Mouse (Mus musculus) retina, postnatal 1 day (tissue): ENCODE results near the gene Gas2l2.

ENCODE experiments used
- DNase-seq: peaks from one replicate; pipeline ENCODE4 v3.0.0-alpha.2; 2012

The Gas2l2 gene

GRCm38 (mm10) chr11:83442596-83443267 is 13.5 kb upstream of the Gas2l2 start:
- peak; percentile 88 for DNase-seq

- no peak for DNase-seq
Measured at GRCm38 (mm10) chr11:83441235-83441634, 12.0 kb upstream of the Gas2l2 start.

DNA sequence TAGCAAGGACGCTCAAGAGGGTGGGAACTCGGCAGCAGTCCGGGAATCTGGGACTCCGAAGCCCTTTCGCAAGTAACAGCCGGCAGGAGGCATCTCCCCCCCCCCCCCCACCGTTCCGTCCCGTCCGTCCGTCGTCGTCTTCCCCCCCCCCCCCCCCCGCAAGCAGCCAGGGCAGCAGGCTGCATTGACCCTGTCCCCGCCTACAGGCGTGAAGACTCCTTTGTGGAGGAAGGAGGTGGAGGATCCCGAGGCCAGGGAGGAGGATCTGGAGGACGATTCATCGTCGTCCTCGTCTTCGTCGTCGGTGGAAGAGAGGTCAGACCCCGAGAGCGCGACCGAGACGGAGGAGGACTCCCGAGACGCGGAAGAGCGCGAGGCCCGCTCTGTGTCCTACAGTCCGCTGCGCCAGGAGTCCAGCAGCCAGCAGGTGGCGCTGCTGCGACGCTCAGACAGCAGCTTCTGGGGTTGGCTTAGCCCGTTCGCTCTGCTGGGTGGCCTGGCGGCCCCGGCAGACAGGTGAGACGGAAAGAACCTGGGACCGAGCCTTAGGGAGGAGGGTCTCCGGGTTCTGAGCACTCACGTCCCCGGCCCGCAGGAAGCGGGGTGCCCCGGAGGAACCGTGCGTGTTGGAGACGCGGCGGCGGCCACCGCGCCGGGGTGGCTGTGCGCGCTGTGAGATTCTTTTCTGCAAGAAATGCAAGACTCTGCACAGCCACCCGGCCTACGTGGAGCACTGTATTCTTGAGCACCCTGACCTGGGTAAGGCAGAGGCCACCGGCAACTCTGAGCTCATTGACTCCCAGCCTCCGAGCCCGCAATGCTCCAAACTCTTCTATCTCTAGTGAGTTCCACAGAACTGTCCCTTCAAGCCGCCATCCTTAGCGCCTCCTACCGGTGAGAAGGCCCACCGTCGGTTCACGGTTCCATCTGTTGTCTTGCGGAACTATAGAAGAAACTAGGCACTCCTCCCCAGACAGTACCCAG is 11.1 kb upstream of the Gas2l2 start:
- peak; percentile 95 for DNase-seq

DNA sequence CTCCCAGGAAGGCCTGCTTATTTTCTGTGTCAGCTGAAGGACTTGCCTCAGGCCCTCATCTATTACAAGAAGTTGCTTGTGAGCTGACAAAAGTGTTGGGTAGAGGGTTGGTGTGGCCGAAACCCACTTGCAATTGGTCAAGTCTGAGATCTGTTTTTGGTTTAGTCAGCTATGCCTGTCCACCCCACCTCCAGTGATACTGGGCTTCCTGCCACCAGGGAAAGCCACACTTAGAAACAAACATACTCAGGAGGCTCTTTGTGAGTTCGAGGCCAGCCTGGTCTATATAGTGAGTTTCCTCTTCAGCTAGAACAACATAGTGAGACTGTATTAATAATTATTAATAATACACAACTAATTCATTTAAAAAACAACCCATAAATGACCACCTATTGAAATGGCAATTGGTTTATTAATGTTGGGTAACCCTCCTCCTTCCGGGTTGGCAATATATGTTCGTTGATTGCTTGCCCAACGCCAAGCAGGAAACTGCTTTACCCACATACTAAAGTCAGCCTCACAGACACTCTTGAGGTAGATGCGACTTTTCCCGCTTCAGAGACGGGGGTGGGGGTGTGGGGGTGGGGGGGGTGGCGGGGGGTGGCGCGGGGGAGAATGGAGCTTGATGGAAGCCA is 10.3 kb upstream of the Gas2l2 start:
- no peak for DNase-seq

- DNase-seq = no peak
Measured at GRCm38 (mm10) chr11:83437377-83437776, 8.1 kb upstream of the Gas2l2 start, which contains the start of gene 1700020L24Rik. TSS of gene 1700020L24Rik (plus strand) at chr11:83437677.

DNA sequence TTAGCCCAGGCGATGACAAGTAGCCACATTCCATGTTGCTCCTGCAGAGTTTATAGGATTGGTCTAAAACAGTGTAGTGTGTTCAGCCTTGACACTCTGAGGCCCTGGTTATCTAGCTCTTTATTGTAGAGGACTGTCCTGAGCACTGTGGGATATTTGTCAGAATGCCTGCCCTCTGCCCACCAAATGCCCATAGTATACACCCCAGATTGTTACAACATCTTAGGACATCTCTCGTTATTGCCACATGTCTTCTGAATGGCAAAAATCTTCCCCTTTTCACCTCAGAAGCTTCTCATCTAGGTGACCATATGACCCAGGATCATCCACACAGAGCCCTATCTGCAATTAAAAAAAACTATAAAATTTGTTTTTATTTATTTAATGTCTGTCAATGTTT is 3.3 kb upstream of the Gas2l2 start:
- no peak for DNase-seq

GRCm38 (mm10) chr11:83426964-83427363 is 2.3 kb downstream of the Gas2l2 start:
- DNase-seq = no peak

DNA sequence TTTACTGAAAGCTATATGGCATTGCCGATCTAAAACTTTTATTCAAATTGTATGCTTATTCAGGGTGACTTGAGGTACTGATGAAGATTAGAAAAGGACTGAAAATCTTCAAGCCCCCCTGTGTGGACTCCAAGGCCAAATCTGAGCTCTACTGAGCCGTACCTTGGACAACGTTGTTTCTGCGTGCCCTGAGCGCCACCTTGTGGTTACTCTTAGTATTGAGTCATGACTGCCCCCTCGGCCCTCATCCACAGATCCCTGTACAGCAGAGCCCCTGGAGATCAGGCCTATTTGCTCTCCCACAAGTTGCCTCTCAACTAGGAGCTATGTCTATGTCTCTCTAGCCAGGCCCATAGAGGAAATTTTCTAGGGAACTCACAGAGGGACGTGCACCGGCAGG is 4.6 kb downstream of the Gas2l2 start:
- peak; percentile 87 for DNase-seq

- DNase-seq = peak; percentile 68
Measured at GRCm38 (mm10) chr11:83421305-83421704, 8.0 kb downstream of the Gas2l2 start.

DNA sequence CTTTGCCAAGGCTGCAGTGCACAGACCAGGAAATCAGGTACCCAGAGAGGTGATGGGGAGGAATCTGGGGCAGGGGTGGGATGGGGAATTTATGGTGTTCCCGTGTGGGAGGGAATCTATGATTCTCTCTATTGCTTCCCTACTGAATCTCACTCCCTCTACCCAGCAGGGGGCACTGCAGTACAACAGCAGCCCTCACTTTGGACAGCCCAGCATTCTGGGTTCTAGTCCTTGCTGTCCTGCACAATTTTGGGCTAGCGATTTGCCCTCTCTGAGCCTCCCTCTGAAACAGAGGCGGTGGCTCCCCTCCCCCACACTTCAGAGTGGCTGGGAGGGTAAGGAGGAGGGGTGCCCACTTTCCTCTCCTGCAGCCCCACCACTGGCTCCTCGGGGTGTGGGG is 8.9 kb downstream of the Gas2l2 start:
- DNase-seq = peak; percentile 62

- peak; percentile 54 for DNase-seq
Measured at GRCm38 (mm10) chr11:83418566-83418965, 10.7 kb downstream of the Gas2l2 start.

DNA sequence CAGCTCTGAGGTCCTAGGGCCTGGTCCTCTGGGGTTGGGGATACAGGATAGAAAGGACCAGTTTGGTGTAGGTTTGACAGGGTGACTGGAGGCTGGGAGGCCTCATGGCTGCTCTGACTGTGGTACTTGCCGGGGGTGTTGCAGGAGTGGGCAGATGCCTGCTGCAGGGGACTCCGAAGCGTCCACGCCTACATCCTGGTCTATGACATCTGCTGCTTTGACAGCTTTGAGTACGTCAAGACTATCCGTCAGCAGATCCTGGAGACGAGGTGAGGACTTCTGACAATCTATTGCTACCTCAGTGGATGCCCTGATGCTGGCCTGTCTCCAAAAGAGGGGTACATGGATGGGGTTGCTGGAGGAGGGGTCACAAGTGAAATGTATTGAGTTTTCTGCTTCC is 11.5 kb downstream of the Gas2l2 start:
- DNase-seq = no peak

- peak; percentile 80 for DNase-seq
Measured at GRCm38 (mm10) chr11:83417080-83417479, 12.2 kb downstream of the Gas2l2 start.

GRCm38 (mm10) chr11:83410510-83410909 is 18.7 kb downstream of the Gas2l2 start:
- peak; percentile 42 for DNase-seq

- no peak for DNase-seq
Measured at GRCm38 (mm10) chr11:83409792-83410291, 19.4 kb downstream of the Gas2l2 start.

- peak; percentile 86 for DNase-seq
Measured at GRCm38 (mm10) chr11:83409087-83409754, 20.0 kb downstream of the Gas2l2 start, which contains the start of gene Rasl10b. TSS of gene Rasl10b (plus strand) at chr11:83409137.

DNA sequence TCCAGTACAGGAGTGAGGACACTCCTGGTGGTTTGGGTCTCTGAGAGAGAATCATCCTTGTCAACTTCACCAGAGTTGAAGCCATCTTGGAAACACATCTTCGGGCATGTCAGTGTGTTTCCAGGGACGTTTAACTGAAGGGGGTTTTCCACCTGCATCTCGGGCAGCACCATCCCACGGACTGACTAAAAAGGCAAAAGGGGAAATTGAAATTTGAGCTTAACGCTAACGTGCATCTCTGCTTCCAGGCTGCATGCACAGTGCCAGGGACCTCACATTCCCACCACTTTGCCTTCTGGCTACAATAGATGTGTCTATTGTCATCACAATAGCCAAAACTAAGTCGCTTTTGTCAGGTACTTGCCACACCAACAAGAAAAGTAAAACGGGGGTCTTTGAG is 21.0 kb downstream of the Gas2l2 start:
- no peak for DNase-seq

- DNase-seq = no peak
Measured at GRCm38 (mm10) chr11:83406391-83406790, 22.9 kb downstream of the Gas2l2 start.

DNA sequence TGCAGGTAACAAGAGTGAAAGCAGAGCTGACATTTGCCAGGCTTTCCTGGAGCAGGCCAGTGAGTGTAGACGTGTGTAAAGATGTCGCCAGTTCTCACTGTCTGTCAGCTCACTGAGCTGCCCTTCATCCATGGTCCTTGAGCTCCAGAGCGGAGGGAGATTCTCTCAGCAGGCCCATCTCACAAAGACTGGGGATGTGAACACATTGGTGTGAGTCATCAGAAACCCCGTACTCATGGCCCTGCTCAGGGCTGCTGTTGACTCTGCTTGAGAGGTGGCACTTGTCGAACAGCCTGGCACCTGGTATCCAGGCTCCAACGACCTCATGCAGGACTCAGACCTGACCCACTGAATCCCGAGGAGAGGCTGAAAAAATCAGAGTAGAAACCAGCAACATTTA is 25.5 kb downstream of the Gas2l2 start:
- no peak for DNase-seq

DNA sequence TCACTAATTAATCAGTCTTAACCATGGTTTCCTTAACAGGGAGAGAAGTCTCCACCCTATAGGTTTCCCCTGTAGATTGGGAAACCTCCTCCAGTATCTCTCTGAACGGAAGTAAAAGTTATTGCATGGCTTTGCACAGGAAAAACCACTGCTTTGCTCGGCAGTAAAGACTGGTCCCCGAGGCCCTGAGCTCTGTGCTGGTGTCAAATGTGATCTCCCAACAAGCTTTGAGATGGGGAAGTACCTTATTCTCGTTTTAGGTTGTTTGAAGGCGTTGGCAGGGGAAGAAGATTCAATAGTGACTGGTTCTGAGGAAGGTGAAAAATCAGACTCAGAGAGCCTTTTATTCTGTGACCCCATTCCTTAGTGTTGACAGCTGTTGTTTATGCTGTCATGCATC is 30.5 kb downstream of the Gas2l2 start:
- DNase-seq = no peak

DNA sequence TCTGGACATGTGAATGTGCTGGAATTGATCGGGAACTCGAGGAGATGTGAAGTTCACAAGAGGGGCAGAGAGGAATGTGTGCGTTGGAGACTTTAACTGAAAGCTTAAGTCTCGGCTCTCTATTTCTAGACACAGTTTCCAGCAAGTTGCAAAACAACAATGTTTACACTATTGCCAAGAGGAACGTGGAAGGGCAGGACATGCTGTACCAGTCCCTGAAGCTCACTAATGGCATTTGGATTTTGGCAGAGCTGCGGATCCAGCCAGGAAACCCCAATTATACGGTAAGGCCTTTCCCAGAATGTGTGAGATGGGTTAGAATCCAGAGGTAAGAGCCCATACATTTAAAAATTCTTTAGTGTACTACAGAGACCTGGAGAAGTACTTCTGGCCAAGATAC is 31.6 kb downstream of the Gas2l2 start:
- DNase-seq = no peak

GRCm38 (mm10) chr11:83394802-83395439 is 34.3 kb downstream of the Gas2l2 start:
- peak; percentile 77 for DNase-seq
